Mouse (Mus musculus) spleen, adult 2 months (tissue): ENCODE results near the gene Slc22a1.

ENCODE experiments used
- CTCF ChIP-seq: fragments of 200-500 bp; IDR thresholded peaks from 2 replicates; pipeline ENCODE4 v1.5.1; 2011; ENCODE audit warnings: mild to moderate bottlenecking, inconsistent platforms; ENCODE audit not compliant: insufficient read depth, insufficient read length, insufficient replicate concordance; ENCODE audit errors: extremely low read depth
- POLR2A ChIP-seq: fragments of 200-500 bp; IDR thresholded peaks from 2 replicates; pipeline ENCODE4 v1.6.1; 2011; ENCODE audit warnings: low read depth, low read length, inconsistent platforms

- TF ChIP-seq CTCF (no peak), POLR2A (no peak)
Observed at GRCm38 (mm10) chr17:12660572-12661260, 14.9 kb downstream of the Slc22a1 start.
